Mouse (Mus musculus) G1E (cell line): ENCODE results near the gene Rfwd3.

ENCODE experiments used
- CTCF ChIP-seq: IDR thresholded peaks from 2 replicates; pipeline ENCODE4 v1.5.1; 2012; ENCODE audit warnings: low read depth, low read length, inconsistent platforms, mixed read lengths
- GATA1 ChIP-seq: IDR thresholded peaks from 2 replicates; pipeline ENCODE4 v1.6.1; 2012; ENCODE audit warnings: borderline replicate concordance, low read length, inconsistent platforms, mixed read lengths
- GATA2 ChIP-seq: IDR thresholded peaks from 2 replicates; pipeline ENCODE4 v1.6.1; 2012; ENCODE audit warnings: low read depth, low read length, inconsistent platforms, borderline replicate concordance
- POLR2AphosphoS5 ChIP-seq: IDR thresholded peaks from 2 replicates; pipeline ENCODE4 v1.6.1; 2012; ENCODE audit warnings: low read depth, low read length, inconsistent platforms; ENCODE audit not compliant: insufficient replicate concordance
- TAL1 ChIP-seq: conservative IDR thresholded peaks from 2 replicates; pipeline ENCODE4 v1.6.1; 2012; ENCODE audit warnings: low read depth, low read length, inconsistent platforms, mixed read lengths

- TF ChIP-seq CTCF (no peak), TAL1 (no peak), GATA1 (no peak), GATA2 (no peak), POLR2AphosphoS5 (no peak)
Measured at GRCm38 (mm10) chr8:111325222-111325790, 25.3 kb upstream of the Rfwd3 start.
